Mouse (Mus musculus) hindbrain, embryonic 12.5 days (tissue): ENCODE data around the gene Ccdc62. TPM values are rescaled to one million over a fixed set of nuclear protein-coding genes. Genes with fewer than 3 reads are reported as not detected.
A peak's percentile ranks its signal among the peaks of the same experiment; 100 is the strongest.

ENCODE experiments used
- ATAC-seq: fragments of 200-750 bp; cut with Nextera tagmentation; 2 replicates; pipeline ENCODE4 v1.8.0; 2017; ENCODE audit warnings: moderate TSS enrichment; ENCODE audit not compliant: low FRiP score
- H3K27ac ChIP-seq: fragments of 300-500 bp; sonication (generic); 2 replicates; pipeline ENCODE4 v1.5.1; 2016; ENCODE audit warnings: mild to moderate bottlenecking
- H3K27me3 ChIP-seq: fragments of 300-500 bp; sonication (generic); 2 replicates; pipeline ENCODE4 v1.6.1; 2016; ENCODE audit warnings: mild to moderate bottlenecking
- H3K36me3 ChIP-seq: fragments of 300-500 bp; sonication (generic); 2 replicates; pipeline ENCODE4 v1.6.1; 2016; ENCODE audit warnings: mild to moderate bottlenecking
- H3K4me1 ChIP-seq: fragments of 300-500 bp; sonication (generic); 2 replicates; pipeline ENCODE4 v1.6.1; 2016
- H3K4me2 ChIP-seq: fragments of 300-500 bp; sonication (generic); replicated peaks from 2 replicates; pipeline ENCODE4 v1.6.1; 2016; ENCODE audit warnings: mild to moderate bottlenecking
- H3K4me3 ChIP-seq: fragments of 300-500 bp; sonication (generic); 2 replicates; pipeline ENCODE4 v1.5.1; 2016; ENCODE audit warnings: mild to moderate bottlenecking
- H3K9ac ChIP-seq: fragments of 300-500 bp; sonication (generic); 2 replicates; pipeline ENCODE4 v1.6.1; 2016; ENCODE audit warnings: mild to moderate bottlenecking, moderate library complexity
- H3K9me3 ChIP-seq: fragments of 300-500 bp; sonication (generic); replicated peaks from 2 replicates; pipeline ENCODE4 v1.6.1; 2016; ENCODE audit warnings: mild to moderate bottlenecking
- WGBS: fragments of 180-500 bp; shearing (Covaris S2); methylation state at CpG from one replicate; pipeline ENCODE4 v1.1.7; 2016; 5-methylcytosine and 5-hydroxymethylcytosine counted together
- polyA plus RNA-seq: library from polyadenylated mRNA; unstranded; fragments of >200 nt; fragmentation: Nextera tagmentation; extraction: Ambion mirVana; gene quantifications from 2 replicates; pipeline ENCODE4 v1.2.1, GENCODE M21; 2016

The Ccdc62 gene
- polyA plus RNA-seq, 1 experiment from 2014 or later = 5.3 TPM

DNA sequence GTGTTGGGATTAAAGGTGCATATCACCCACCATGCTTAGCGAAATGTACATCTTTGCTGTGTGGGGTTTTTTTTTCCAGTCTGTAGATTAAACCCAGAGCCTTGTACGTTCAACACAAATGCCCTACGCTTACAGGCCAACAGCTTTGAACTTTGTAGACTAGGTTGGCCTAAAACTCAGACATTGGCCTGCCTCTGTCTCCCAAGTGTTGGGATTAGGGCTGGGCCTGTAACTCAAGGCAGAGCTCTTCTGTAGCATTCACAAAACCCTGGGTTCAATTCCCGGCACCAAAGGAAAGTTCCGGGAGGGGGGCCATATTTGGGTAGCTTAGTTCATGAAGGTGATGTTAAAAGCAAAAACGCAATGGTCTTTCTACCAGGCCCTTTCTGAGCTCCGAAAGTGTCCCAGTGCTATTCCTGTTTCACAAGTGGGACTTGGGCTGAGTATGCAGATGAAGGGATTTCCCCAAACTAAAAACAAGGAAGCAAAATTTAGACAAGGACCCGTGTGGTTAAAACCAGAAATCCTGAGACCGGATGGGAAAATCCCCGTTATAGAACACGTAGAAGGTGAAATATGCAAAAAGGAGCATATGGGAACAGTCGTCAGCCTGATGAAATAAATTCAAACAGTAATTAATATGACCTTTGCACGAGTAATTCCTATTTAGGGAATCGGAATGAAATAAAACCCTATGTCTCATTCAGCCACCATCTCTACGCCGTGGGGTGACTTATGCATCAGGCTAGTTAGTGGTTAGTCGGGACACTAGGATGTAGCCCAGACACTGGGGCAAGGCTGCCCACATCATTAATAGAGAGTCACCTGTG, 24.1 kb upstream of the Ccdc62 start:
- H3K9me3 ChIP-seq = no peaks in the 10 kb centered on the region
- 0 out of 2 replicates have a peak overlapping the region, but pooled peaks have one; percentile 92 for H3K4me3 ChIP-seq

DNA sequence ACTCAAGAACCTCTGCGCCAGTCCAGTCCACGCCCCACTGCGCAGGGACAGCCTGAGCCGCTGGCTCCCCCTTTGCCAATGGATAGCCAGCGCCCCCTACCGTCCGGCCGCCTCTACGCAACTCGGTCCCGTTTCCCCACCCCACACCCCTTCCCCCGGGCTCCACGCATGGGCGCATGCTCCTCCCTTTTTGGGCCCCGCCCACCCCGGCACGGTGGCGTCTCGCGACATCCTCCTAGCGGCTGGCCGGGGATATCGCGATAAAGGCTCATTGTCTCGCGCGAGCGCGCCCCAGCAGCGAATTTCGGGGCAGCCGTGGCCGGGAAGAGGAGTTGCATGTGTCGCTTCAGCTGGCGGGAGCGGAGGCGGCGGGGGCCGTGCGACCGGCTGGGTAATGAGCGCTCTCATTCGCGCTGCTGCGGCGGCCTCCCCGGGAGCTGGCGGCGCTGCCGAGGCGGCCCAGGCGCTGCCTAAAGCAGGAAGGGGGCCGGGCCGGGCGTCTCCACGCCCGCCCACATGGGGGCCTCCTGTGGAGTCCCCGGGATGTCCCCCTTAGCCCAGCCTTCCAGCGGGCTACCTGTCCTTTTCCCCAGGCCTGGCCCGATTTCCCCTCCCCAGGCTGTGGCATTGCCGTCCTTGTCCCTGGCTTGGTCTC, 23.4 kb upstream of the Ccdc62 start, which contains the start of gene Denr:
Gene Denr (plus strand): TSS at position 200 of the 655 bp plus-strand sequence.
- Histone ChIP-seq H3K4me1 (peaks cover 16% of the 10 kb centered on the region), H3K36me3 (peaks cover 30% of the 10 kb centered on the region), H3K27ac (peak within 1 kb of the TSS; percentile 86), H3K27me3 (no peaks in the 10 kb centered on the region), H3K4me3 (peak within 1 kb of the TSS; percentile 92), H3K4me2 (peak within 1 kb of the TSS; percentile 80), H3K9ac (peak within 1 kb of the TSS; percentile 98), H3K9me3 (no peaks in the 10 kb centered on the region)
- 0% methylated on average over 61 of the region's 61 CpGs for WGBS
- ATAC-seq = peak; percentile 94

More for the DNA sequence above, 24.1 kb upstream of the Ccdc62 start:
- Histone ChIP-seq H3K4me2 (peak overlapping the region; percentile 80; the same call in 1 of the 2 replicates), H3K36me3 (peaks cover 28% of the 10 kb centered on the region), H3K9ac (0 out of 2 replicates have a peak overlapping the region, but pooled peaks have one; percentile 98), H3K27me3 (no peaks in the 10 kb centered on the region), H3K4me1 (peaks cover 16% of the 10 kb centered on the region), H3K27ac (no peak overlapping the region)
- ATAC-seq = no peak
- WGBS = 71% methylated on average over 17 of the region's 17 CpGs

DNA sequence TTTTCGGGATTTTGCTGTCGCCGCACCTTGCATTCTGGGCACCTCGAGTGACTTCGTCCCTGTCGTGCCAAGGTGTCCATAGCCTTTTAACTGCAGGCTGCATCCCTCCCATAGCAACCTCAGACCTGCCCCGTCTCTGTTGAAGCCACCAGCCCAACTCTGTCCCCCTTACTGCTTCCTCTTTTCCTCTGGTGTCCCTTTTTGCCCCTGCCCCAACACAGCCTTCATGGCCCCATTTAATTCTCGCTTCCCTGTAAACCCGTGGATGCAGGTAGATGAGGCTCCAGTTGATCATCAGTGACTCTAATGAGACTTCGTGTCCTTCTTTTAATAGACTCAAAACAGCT, 22.9 kb upstream of the Ccdc62 start:
- peak overlapping the region; percentile 92 for H3K4me3 ChIP-seq
- peak overlapping the region; percentile 80 for H3K4me2 ChIP-seq
- peak overlapping the region; percentile 86 for H3K27ac ChIP-seq
- H3K4me1 ChIP-seq = peaks cover 16% of the 10 kb centered on the region
- ATAC-seq = no peak
- WGBS = 5% methylated on average over 10 of the region's 10 CpGs
- no peaks in the 10 kb centered on the region for H3K27me3 ChIP-seq
- H3K9me3 ChIP-seq = no peaks in the 10 kb centered on the region
- peak overlapping the region; percentile 98 for H3K9ac ChIP-seq
- H3K36me3 ChIP-seq = peaks cover 32% of the 10 kb centered on the region

DNA sequence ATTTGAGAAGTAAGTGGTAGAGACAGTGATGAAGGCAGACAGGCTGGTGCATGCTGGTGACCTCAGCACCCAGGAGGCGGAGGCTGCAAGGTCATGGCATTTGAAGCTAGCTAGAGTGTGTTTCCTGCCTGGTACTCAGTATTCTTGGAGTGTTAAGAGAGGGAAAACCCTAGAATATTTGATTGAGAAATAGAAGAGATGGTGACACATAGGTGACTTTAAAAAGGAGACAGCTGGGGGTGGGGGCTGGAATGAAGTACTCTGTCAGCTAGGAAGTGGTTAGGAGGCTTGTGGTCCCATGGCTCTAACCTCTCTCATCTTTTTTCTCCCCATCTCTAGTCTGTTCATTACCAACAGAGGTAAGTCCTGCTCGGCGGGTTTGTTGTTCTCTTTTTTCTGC, 15.6 kb upstream of the Ccdc62 start:
- ATAC-seq = no peak
- H3K4me1 ChIP-seq = 0 out of 2 replicates have a peak, but pooled peaks cover 3% of the 10 kb centered on the region
- no peak overlapping the region for H3K4me3 ChIP-seq
- no peaks in the 10 kb centered on the region for H3K9me3 ChIP-seq
- H3K9ac ChIP-seq = no peak overlapping the region
- no peaks in the 10 kb centered on the region for H3K27me3 ChIP-seq
- H3K4me2 ChIP-seq = no peak overlapping the region
- H3K36me3 ChIP-seq = peaks cover 76% of the 10 kb centered on the region
- WGBS = 93% methylated on average over 3 of the region's 3 CpGs
- no peak overlapping the region for H3K27ac ChIP-seq

DNA sequence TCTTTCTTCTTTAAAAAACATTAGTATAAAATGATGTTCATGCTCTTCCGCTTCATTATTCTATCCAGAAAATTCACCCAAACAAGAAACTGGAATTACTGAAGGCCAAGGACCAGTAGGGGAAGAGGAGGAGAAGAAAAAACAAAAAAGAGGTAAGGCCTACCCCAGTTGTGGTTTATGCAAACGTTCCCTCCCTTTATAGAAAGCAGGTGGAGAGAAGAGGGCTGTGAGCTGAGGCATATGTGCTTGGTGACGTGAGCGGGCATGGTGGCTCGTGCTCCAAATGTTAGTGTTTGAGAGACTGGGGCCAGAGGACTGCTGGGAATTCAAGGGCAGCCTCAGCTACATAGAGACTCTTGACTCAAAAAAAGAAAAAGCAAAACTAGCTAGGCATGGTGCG, 8.4 kb upstream of the Ccdc62 start:
- H3K36me3 ChIP-seq = peaks cover 83% of the 10 kb centered on the region
- H3K9me3 ChIP-seq = no peaks in the 10 kb centered on the region
- no peak overlapping the region for H3K9ac ChIP-seq
- 92% methylated on average over 6 of the region's 6 CpGs for WGBS
- H3K4me3 ChIP-seq = no peak overlapping the region
- ATAC-seq = no peak
- no peak overlapping the region for H3K4me2 ChIP-seq
- H3K27ac ChIP-seq = no peak overlapping the region
- H3K27me3 ChIP-seq = no peaks in the 10 kb centered on the region
- no peaks in the 10 kb centered on the region for H3K4me1 ChIP-seq

DNA sequence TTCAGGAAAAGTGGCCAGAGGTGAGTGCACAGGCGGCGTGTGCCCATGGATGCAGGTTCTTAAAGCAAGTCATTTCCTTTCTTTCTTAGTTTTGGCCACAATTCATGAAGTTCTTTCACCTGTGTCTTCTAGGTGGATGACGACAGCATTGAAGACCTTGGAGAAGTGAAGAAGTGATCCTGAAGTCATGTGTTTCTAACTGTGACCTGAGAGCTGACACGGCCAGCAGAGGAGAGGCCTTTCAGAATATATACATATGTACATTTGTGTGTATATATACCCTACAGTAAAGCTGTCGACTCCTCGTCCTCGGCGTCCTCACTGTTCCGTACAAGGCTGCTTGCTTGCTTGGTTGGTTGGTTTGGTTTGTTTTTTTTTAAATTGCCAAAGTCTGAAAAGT, 3.4 kb upstream of the Ccdc62 start, which contains the start of gene Gm43518:
Gene Gm43518 (plus strand): TSS at position 301 of the 400 bp plus-strand sequence.
- peaks cover 68% of the 10 kb centered on the region for H3K36me3 ChIP-seq

DNA sequence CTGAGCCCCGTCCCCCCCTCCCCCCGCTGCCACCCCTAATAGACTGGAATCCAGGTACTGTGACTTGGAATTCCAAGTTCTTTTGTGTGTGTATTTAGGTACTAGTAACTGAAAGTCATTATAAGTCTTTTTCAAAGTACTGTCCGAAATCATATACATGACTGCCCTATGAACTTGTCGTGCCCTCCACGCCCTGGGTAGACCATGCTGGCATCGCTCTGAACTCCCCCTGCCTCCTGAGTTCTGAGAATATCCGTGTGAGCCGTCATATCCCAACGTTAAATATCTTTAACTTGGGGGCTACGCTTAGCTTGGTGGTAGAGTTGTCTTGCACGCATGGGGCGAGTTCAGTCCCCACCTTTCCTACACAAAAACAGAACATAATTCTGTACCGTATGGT, 652 bp downstream of the Ccdc62 start:
- H3K9me3 ChIP-seq = no peaks in the 10 kb centered on the region
- H3K27me3 ChIP-seq = no peaks in the 10 kb centered on the region
- H3K9ac ChIP-seq = peak overlapping the region; percentile 91
- H3K27ac ChIP-seq = no peak overlapping the region; the same call in 1 of the 2 replicates
- peak; percentile 13; the same call in 1 of the 2 replicates for ATAC-seq
- peak overlapping the region; percentile 78 for H3K4me2 ChIP-seq
- peaks cover 4% of the 10 kb centered on the region; the same call in 1 of the 2 replicates for H3K4me1 ChIP-seq
- H3K4me3 ChIP-seq = peak overlapping the region; percentile 75
- peaks cover 28% of the 10 kb centered on the region for H3K36me3 ChIP-seq
- 52% methylated on average over 13 of the region's 13 CpGs for WGBS

More for the DNA sequence above, 3.4 kb upstream of the Ccdc62 start, which contains the start of gene Gm43518:
- whole genome bisulfite sequencing = 95% methylated on average over 9 of the region's 9 CpGs
- Histone ChIP-seq H3K4me1 (peaks cover 4% of the 10 kb centered on the region; the same call in 1 of the 2 replicates), H3K4me2 (no peak within 1 kb of the TSS), H3K9ac (no peak within 1 kb of the TSS), H3K9me3 (no peaks in the 10 kb centered on the region), H3K27me3 (no peaks in the 10 kb centered on the region), H3K4me3 (no peak within 1 kb of the TSS), H3K27ac (no peak within 1 kb of the TSS)
- no peak for ATAC-seq

DNA sequence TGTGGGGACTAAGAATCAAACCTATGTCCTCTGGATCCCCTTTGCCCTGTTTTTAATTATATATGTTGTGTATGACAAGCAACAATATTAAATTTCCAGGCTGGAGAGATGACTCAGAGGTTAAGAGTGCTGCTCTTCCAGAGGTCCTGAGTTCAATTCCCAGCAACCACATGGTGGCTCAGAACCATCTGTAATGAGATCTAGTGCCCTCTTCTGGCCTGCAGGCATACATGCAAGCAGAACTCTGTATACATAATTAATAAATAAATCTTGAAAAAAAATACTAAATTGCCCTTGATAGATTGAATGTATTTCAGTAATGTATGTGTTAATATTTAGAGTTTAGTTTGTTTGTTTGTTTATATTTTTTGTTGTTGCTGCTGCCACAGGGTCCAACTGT, 2.4 kb downstream of the Ccdc62 start:
- no peak overlapping the region for H3K4me3 ChIP-seq
- H3K9ac ChIP-seq = no peak overlapping the region
- no peak for ATAC-seq
- peaks cover 4% of the 10 kb centered on the region; the same call in 1 of the 2 replicates for H3K4me1 ChIP-seq
- H3K4me2 ChIP-seq = no peak overlapping the region
- no peaks in the 10 kb centered on the region for H3K9me3 ChIP-seq
- no peaks in the 10 kb centered on the region for H3K27me3 ChIP-seq
- peaks cover 10% of the 10 kb centered on the region for H3K36me3 ChIP-seq
- H3K27ac ChIP-seq = no peak overlapping the region

DNA sequence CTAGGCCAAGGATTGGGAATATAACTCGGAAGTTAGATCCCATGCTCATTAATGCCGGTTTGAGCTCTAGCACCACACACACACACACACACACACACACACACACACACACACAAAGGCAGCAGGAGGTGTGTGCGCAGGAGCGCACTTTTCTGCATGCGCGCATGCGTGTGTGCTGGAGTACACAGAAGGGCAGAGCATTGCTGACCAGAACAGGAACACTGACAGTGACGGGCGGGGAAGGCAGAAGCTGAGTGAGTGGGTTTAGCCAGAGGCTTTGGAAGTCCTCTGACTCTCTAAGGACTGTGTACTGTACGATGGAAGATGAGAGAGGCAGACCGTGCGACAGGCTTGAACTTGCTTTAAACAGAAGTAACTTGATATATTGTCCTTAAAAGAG, 3.1 kb downstream of the Ccdc62 start:
- Histone ChIP-seq H3K36me3 (peaks cover 4% of the 10 kb centered on the region; the same call in 1 of the 2 replicates), H3K4me2 (no peak overlapping the region), H3K9ac (no peak overlapping the region), H3K4me1 (peaks cover 4% of the 10 kb centered on the region; the same call in 1 of the 2 replicates), H3K27ac (no peak overlapping the region), H3K27me3 (no peaks in the 10 kb centered on the region), H3K4me3 (no peak overlapping the region), H3K9me3 (no peaks in the 10 kb centered on the region)
- ATAC-seq = no peak
- 87% methylated on average over 12 of the region's 12 CpGs for WGBS

DNA sequence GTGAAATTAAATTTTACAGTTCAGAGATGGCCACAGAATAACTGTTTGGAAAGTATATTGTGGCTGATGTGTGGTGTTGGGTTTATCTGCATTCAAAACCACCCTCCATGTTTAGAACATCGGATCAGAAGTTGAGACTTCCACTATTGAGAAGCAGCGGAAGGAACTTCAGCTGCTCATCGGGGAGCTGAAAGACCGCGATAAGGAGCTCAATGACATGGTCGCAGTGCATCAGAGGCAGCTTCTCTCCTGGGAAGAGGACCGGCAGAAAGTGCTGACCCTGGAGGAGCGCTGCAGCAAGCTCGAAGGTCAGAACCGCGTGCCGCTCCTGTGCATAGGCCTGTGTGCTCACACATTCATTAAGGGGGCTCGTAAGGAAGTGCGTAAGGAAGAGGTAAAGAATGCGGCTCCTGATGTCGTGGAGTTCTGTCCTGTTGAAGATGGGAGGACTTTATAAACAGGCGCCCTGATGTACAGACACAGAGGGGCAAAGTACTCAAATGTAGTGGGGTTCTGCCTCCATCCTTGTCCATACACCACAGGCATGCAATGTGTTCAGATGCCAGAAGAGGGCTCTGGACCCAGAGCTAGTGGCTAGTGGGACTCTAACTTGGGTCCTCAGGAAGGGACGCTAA, 3.6 kb downstream of the Ccdc62 start:
- Histone ChIP-seq H3K4me3 (no peak overlapping the region), H3K9ac (no peak overlapping the region), H3K27ac (no peak overlapping the region), H3K4me1 (peaks cover 4% of the 10 kb centered on the region; the same call in 1 of the 2 replicates), H3K9me3 (no peaks in the 10 kb centered on the region), H3K36me3 (no peaks in the 10 kb centered on the region), H3K27me3 (no peaks in the 10 kb centered on the region), H3K4me2 (no peak overlapping the region)
- WGBS = 38% methylated on average over 18 of the region's 18 CpGs
- ATAC-seq = no peak

DNA sequence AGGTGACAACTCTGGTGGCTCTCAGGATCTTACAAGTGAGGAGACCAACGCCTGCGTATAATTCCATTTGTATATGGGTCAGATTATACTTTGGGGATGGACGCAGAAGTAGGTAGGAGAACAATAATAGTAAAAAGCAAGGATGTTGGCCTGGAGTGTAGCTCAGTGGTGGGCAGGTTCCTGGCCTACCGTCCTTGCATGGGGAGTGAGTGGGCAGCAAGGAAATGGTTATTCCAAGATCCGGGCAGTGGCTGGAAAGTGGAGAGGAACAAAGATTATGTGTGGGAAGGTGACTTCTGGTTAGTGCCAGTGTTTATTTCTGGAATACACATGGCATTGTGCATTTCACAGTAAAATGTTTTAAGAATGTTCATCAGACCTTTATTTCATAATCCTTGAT, 5.5 kb downstream of the Ccdc62 start:
- no peak overlapping the region for H3K27ac ChIP-seq
- no peak overlapping the region for H3K4me2 ChIP-seq
- no peaks in the 10 kb centered on the region for H3K9me3 ChIP-seq
- H3K9ac ChIP-seq = no peak overlapping the region
- 89% methylated on average over 5 of the region's 5 CpGs for WGBS
- H3K36me3 ChIP-seq = no peaks in the 10 kb centered on the region
- no peak for ATAC-seq
- H3K4me1 ChIP-seq = peaks cover 4% of the 10 kb centered on the region; the same call in 1 of the 2 replicates
- no peak overlapping the region for H3K4me3 ChIP-seq
- H3K27me3 ChIP-seq = no peaks in the 10 kb centered on the region

DNA sequence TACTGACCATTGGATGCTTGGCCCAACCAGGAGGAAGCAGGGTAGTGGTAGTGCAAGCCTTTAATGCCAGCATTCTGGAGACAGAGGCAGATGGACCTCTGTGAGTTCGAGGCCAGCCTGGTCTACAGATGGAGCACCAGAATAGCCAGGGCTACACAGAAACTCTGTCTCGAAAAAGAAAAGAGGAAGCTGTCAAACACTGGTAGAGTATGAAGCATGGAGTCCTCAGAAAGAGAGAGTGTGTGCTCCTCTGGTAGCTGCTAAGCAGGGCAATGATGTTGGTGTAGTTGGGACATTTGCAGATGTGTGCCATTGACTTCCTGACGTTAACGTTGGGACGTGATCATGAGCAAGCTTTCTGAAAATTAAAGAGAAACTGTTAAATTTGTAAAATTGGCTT, 8.0 kb downstream of the Ccdc62 start:
- Histone ChIP-seq H3K9ac (no peak overlapping the region), H3K4me1 (no peaks in the 10 kb centered on the region), H3K9me3 (no peaks in the 10 kb centered on the region), H3K27me3 (no peaks in the 10 kb centered on the region), H3K4me3 (no peak overlapping the region), H3K4me2 (no peak overlapping the region), H3K36me3 (no peaks in the 10 kb centered on the region), H3K27ac (no peak overlapping the region)
- 93% methylated on average over 5 of the region's 5 CpGs for WGBS
- ATAC-seq = no peak
